Comparison of ENCODE assay signal across 22 mouse cellular contexts in the genomic region with DNA sequence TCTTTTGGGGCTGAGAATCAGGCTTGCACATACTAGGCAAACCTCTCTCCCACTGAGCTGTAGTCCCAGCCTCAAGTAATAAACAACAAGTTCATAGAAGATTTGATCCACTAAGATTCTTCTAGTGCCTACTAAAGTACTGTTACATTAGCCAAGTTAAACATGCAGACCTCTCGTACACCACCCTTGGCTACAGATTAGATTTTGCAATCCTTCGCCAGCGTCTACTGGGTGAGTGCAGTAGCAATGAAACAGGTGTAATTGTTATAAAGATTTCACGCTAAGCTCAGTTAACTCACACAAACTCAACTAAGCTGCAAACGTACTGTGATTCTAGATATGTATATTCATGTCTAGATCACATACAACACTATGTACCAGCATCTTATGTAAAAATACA.
"Had no signal": no experiment of that assay in that cellular context is flagged by ENCODE, and none has a peak within 500 bp of the region (broad histone marks: within the 10 kb centered on the region; RNA-seq: fewer than 3 reads in every experiment).

No protein-coding gene starts in this region.

- H3K27ac ChIP-seq: intestine, embryonic 15.5 days; kidney, embryonic 15.5 days; limb, embryonic 10.5 days; limb, embryonic 13.5 days; liver, embryonic 13.5 days; lung, embryonic 15.5 days; midbrain, embryonic 10.5 days; neural tube, embryonic 12.5 days; neural tube, embryonic 15.5 days; stomach, postnatal 0 days had no signal

- H3K9me3 ChIP-seq: intestine, embryonic 15.5 days; kidney, embryonic 15.5 days; limb, embryonic 10.5 days; limb, embryonic 13.5 days; liver, embryonic 13.5 days; lung, embryonic 15.5 days; megakaryocyte, embryonic 14.5 days; midbrain, embryonic 10.5 days; neural tube, embryonic 12.5 days; neural tube, embryonic 15.5 days had no signal

- H3K4me2 ChIP-seq: intestine, embryonic 15.5 days; kidney, embryonic 15.5 days; limb, embryonic 13.5 days; liver, embryonic 13.5 days; lung, embryonic 15.5 days; neural tube, embryonic 12.5 days; neural tube, embryonic 15.5 days had no signal

- DNase-seq: kidney, adult 11 months; kidney, adult 8-10 months; kidney, postnatal 10 days; kidney, postnatal 36 days; liver; liver, embryonic 13.5 days; midbrain, embryonic 14.5 days; right cerebral cortex, adult 18-20 months; right cerebral cortex, postnatal 14 days; right cerebral cortex, postnatal 4 days; thymus, adult 2 months; thymus, postnatal 36 days had no signal

- H3K27me3 ChIP-seq: intestine, embryonic 15.5 days; kidney, embryonic 15.5 days; limb, embryonic 13.5 days; liver, embryonic 13.5 days; lung, embryonic 15.5 days; megakaryocyte, embryonic 14.5 days; neural tube, embryonic 12.5 days; neural tube, embryonic 15.5 days had no signal

- H3K4me3 ChIP-seq: intestine, embryonic 15.5 days; kidney, embryonic 15.5 days; limb, embryonic 10.5 days; limb, embryonic 13.5 days; liver, embryonic 13.5 days; lung, embryonic 15.5 days; megakaryocyte, embryonic 14.5 days; midbrain, embryonic 10.5 days; neural tube, embryonic 12.5 days; neural tube, embryonic 15.5 days had no signal

- H3K9ac ChIP-seq: intestine, embryonic 15.5 days; kidney, embryonic 15.5 days; limb, embryonic 13.5 days; liver, embryonic 13.5 days; lung, embryonic 15.5 days; neural tube, embryonic 12.5 days; neural tube, embryonic 15.5 days had no signal

- ATAC-seq: intestine, embryonic 15.5 days had no signal

- H3K4me1 ChIP-seq: intestine, embryonic 15.5 days; kidney, embryonic 15.5 days; limb, embryonic 10.5 days; limb, embryonic 13.5 days; liver, embryonic 13.5 days; lung, embryonic 15.5 days; midbrain, embryonic 10.5 days; neural tube, embryonic 12.5 days; neural tube, embryonic 15.5 days had no signal
